Mouse (Mus musculus): Measurements from ENCODE around the gene Naaa. TPM values are rescaled to one million over a fixed set of nuclear protein-coding genes. Genes with fewer than 3 reads are reported as not detected.

The Naaa gene
- polyA plus RNA-seq, 1 experiment from 2014 or later = 4.6 TPM

DNA sequence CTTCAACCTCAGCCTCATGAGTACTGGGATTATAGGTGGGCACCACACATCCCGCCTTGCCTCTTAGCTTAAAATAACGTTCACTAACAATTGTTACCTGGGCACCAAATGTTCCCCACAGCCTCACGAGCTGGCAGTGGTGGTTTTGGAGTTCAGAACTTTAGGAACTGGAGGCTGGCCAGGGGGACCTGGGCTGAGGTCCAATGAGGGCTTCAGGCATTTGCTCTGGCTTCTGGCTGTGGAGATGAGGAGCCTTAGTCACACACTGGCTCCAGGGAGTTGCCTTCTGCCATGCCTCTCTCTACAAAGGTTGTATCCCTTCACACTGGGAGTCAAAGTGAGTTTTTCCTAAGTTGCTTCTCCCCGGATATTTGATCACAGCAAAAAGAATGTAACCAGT is 4.6 kb upstream of the Naaa start:
- H3K9me3 ChIP-seq (ENCODE audit: control insufficient read depth, low read length) = no peaks in the 10 kb centered on the region
- ATAC-seq (ENCODE audit: low FRiP score) (no peak), DNase-seq (ENCODE audit: low spot score, missing footprints) (no peak)
- no peak overlapping the region for H3K4me3 ChIP-seq (ENCODE audit: low read depth, low read length)
- 80% methylated on average over 4 of the region's 4 CpGs for WGBS
- peaks cover 1% of the 10 kb centered on the region; the same call in 1 of the 2 replicates for H3K4me1 ChIP-seq (ENCODE audit: control insufficient read depth, insufficient read depth, low read length)
- no peak overlapping the region for H3K4me2 ChIP-seq
- H3K27me3 ChIP-seq (ENCODE audit: control insufficient read depth, insufficient read depth, low read length) = no peaks in the 10 kb centered on the region
- H3K27ac ChIP-seq (ENCODE audit: low read depth, low read length) = no peak overlapping the region
- H3K36me3 ChIP-seq (ENCODE audit: control insufficient read depth, insufficient read depth, low read length) = no peaks in the 10 kb centered on the region
- no peak overlapping the region for H3K9ac ChIP-seq (ENCODE audit: low read length)

DNA sequence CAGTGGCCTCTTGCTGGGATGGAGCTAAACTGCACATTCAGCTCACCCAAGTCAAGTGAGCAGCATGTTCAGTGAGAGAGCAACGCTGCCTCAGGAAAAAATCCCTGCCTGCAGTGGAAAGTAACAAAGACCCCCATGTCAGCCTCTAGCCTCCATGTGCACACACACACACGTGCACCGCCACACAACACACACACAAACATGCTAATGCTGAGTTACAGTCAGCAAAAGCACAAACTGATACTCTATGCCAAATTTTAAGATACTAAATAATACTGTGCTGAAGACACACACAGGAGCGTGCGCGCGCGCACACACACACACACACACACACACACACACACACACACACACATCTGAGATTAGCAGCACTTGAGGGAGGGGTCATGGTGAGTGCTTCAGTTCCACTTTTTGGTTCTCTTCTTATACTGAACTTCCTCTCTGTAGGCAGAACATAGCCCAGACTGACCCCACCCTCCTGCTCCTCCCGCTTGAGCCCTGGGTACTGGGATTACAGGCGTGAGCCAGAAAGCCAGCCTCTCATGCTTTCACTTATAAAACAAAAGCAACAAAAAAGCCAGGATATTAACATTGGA is 1.1 kb upstream of the Naaa start:
- 83% methylated on average over 10 of the region's 10 CpGs for whole genome bisulfite sequencing
- ATAC-seq (ENCODE audit: low FRiP score) = no peak
- no peak overlapping the region for H3K9ac ChIP-seq (ENCODE audit: low read length)
- H3K27ac ChIP-seq (ENCODE audit: low read depth, low read length) = no peak overlapping the region
- no peaks in the 10 kb centered on the region; the same call in 1 of the 2 replicates for H3K27me3 ChIP-seq (ENCODE audit: control insufficient read depth, insufficient read depth, low read length)
- H3K4me3 ChIP-seq (ENCODE audit: low read depth, low read length) = no peak overlapping the region
- H3K36me3 ChIP-seq (ENCODE audit: control insufficient read depth, insufficient read depth, low read length) = no peaks in the 10 kb centered on the region
- no peak for DNase-seq (ENCODE audit: low spot score, missing footprints)
- peaks cover 3% of the 10 kb centered on the region; the same call in 1 of the 2 replicates for H3K4me1 ChIP-seq (ENCODE audit: control insufficient read depth, insufficient read depth, low read length)
- no peaks in the 10 kb centered on the region for H3K9me3 ChIP-seq (ENCODE audit: control insufficient read depth, low read length)
- H3K4me2 ChIP-seq = no peak overlapping the region

DNA sequence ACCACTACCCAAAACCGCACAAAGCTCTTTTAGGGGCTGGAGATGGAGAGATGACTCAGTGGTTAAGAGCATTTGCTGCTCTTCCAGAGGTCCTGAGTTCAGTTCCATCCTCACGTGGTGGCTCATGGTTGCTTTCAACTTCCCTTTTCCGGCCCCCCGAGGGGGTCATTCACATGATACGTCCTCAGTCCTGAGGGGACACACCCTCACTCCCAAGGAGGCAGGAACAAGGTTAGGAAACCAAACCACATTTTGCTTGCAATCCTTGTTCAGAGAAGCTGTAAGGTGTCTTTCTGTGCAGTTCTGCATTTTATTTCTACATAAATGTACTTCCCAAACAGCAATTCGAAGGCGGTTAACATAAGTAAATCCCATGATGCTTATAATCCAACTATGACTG is 7.5 kb downstream of the Naaa start:
- H3K9ac ChIP-seq (ENCODE audit: low read length) = no peak overlapping the region
- H3K4me1 ChIP-seq (ENCODE audit: control insufficient read depth, insufficient read depth, low read length) = no peaks in the 10 kb centered on the region
- H3K4me3 ChIP-seq (ENCODE audit: low read depth, low read length) = no peak overlapping the region
- 91% methylated on average over 7 of the region's 7 CpGs for WGBS
- no peak for ATAC-seq (ENCODE audit: low FRiP score)
- H3K9me3 ChIP-seq (ENCODE audit: control insufficient read depth, low read length) = no peaks in the 10 kb centered on the region
- H3K27me3 ChIP-seq (ENCODE audit: control insufficient read depth, insufficient read depth, low read length) = no peaks in the 10 kb centered on the region
- no peaks in the 10 kb centered on the region for H3K36me3 ChIP-seq (ENCODE audit: control insufficient read depth, insufficient read depth, low read length)
- no peak for DNase-seq (ENCODE audit: low spot score, missing footprints)
- no peak overlapping the region for H3K4me2 ChIP-seq
- H3K27ac ChIP-seq (ENCODE audit: low read depth, low read length) = no peak overlapping the region

DNA sequence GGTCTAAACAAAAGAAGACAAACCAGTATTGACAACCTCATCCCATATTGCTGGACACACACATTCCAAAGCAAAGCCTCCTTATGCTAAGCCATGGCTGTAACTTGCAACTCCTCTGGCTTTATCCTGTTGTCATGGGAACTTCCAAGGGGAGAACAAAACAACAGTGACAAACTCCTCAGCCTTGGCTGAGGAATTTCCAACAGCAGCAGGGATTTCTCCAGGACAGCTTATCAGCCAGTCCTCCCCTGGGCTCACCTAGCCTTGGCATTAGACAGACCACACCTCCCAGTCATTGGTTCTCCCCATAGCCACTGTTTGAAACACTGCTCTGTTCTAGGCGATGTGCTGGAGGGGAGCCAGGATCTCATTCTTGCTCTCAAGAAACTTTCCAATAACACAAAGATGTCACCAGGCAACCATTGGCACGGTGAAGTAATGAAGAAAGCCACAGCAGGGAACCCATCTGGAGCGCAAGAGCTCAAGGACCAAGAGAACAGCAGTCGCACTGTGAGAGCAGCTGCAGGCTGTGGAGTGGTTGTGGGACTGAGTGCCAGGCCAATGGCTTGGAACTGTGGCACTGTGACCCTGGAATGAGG is 14.1 kb downstream of the Naaa start:
- ATAC-seq (ENCODE audit: low FRiP score) (peak; percentile 84), DNase-seq (ENCODE audit: low spot score, missing footprints) (peak; percentile 91)
- Histone ChIP-seq H3K36me3 (ENCODE audit: control insufficient read depth, insufficient read depth, low read length) (no peaks in the 10 kb centered on the region), H3K27me3 (ENCODE audit: control insufficient read depth, insufficient read depth, low read length) (no peaks in the 10 kb centered on the region), H3K9me3 (ENCODE audit: control insufficient read depth, low read length) (no peaks in the 10 kb centered on the region), H3K4me2 (no peak overlapping the region), H3K27ac (ENCODE audit: low read depth, low read length) (no peak overlapping the region; the same call in 1 of the 2 replicates), H3K4me3 (ENCODE audit: low read depth, low read length) (no peak overlapping the region), H3K9ac (ENCODE audit: low read length) (no peak overlapping the region), H3K4me1 (ENCODE audit: control insufficient read depth, insufficient read depth, low read length) (peaks cover 13% of the 10 kb centered on the region)
- WGBS = 5% methylated on average over 4 of the region's 4 CpGs

DNA sequence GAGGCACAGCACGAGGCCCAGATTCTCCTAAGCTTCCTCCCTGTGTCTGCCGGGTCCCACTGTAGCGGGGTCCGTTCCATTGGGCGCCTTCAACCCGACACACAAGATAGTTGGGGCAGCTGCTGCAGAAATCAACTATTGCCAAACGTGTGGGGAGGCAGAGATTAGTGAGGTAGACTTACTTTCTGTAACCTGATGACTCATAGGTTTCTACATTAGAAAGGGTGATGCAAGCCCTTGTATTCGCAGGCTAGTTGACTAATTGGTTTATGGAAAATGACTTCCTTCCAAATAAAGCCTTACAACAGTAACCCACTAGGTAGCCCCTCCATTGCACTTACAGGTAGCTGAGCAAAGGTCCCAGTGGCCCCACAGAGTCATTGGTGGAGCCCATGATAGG is 15.3 kb downstream of the Naaa start:
- 89% methylated on average over 8 of the region's 8 CpGs for WGBS
- Histone ChIP-seq H3K36me3 (ENCODE audit: control insufficient read depth, insufficient read depth, low read length) (no peaks in the 10 kb centered on the region), H3K9me3 (ENCODE audit: control insufficient read depth, low read length) (no peaks in the 10 kb centered on the region), H3K9ac (ENCODE audit: low read length) (no peak overlapping the region), H3K4me1 (ENCODE audit: control insufficient read depth, insufficient read depth, low read length) (peaks cover 13% of the 10 kb centered on the region), H3K4me3 (ENCODE audit: low read depth, low read length) (no peak overlapping the region), H3K4me2 (no peak overlapping the region), H3K27ac (ENCODE audit: low read depth, low read length) (no peak overlapping the region), H3K27me3 (ENCODE audit: control insufficient read depth, insufficient read depth, low read length) (no peaks in the 10 kb centered on the region)
- DNase-seq (ENCODE audit: low spot score, missing footprints) (no peak), ATAC-seq (ENCODE audit: low FRiP score) (no peak)

DNA sequence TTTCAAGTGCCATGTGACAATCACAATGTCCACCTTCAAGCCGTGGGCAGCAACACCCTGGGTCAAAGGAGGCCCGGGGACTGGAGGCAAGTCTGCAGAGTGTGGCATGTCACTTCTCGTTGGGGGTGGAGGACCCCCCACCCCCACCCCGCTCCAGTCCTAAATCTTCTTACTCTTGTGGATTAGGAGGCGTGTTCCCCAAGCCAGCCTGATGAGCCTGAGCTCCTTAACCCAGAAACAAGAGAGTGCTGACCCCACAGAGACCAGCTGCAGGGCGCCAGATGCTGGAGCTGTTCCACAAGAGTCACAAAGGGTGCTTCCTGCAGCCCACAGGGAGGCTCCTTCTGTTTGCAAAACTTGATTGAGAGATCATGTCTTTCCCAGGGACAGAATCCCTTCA is 21.8 kb downstream of the Naaa start, which contains the start of gene Ppef2:
Ppef2 (minus strand) TSS at position 61 of the 400 bp plus-strand sequence.
- Histone ChIP-seq H3K4me3 (ENCODE audit: low read depth, low read length) (no peak within 1 kb of the TSS), H3K36me3 (ENCODE audit: control insufficient read depth, insufficient read depth, low read length) (no peaks in the 10 kb centered on the region), H3K27ac (ENCODE audit: low read depth, low read length) (no peak within 1 kb of the TSS), H3K27me3 (ENCODE audit: control insufficient read depth, insufficient read depth, low read length) (no peaks in the 10 kb centered on the region), H3K4me2 (no peak within 1 kb of the TSS), H3K9me3 (ENCODE audit: control insufficient read depth, low read length) (no peaks in the 10 kb centered on the region), H3K9ac (ENCODE audit: low read length) (no peak within 1 kb of the TSS), H3K4me1 (ENCODE audit: control insufficient read depth, insufficient read depth, low read length) (peaks cover 12% of the 10 kb centered on the region)
- ATAC-seq (ENCODE audit: low FRiP score) (peak; percentile 56), DNase-seq (ENCODE audit: low spot score, missing footprints) (no peak)
- 7% methylated on average over 6 of the region's 6 CpGs for WGBS

DNA sequence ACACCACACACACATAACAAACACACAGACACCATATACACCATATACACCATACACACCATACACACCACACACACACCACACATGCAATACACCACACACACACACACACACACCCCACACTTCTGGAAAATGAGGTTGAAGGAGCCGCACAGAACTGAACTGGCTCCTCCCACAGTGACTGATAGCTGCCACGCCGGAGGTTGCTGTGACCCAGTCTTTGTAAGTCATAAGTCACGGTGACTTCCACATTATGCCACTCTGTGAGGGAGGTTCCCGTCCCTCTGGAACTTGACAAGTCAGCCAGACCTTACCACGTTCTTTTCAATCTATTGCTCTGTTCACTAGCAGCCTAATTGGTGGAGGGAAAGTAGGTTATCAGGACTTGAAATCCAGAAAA is 23.5 kb downstream of the Naaa start:
- Histone ChIP-seq H3K27ac (ENCODE audit: low read depth, low read length) (no peak overlapping the region), H3K4me3 (ENCODE audit: low read depth, low read length) (no peak overlapping the region), H3K9me3 (ENCODE audit: control insufficient read depth, low read length) (no peaks in the 10 kb centered on the region), H3K4me1 (ENCODE audit: control insufficient read depth, insufficient read depth, low read length) (peaks cover 12% of the 10 kb centered on the region), H3K27me3 (ENCODE audit: control insufficient read depth, insufficient read depth, low read length) (no peaks in the 10 kb centered on the region), H3K4me2 (no peak overlapping the region), H3K36me3 (ENCODE audit: control insufficient read depth, insufficient read depth, low read length) (no peaks in the 10 kb centered on the region), H3K9ac (ENCODE audit: low read length) (no peak overlapping the region)
- ATAC-seq (ENCODE audit: low FRiP score) (no peak), DNase-seq (ENCODE audit: low spot score, missing footprints) (no peak)
- WGBS = 70% methylated on average over 6 of the region's 6 CpGs

DNA sequence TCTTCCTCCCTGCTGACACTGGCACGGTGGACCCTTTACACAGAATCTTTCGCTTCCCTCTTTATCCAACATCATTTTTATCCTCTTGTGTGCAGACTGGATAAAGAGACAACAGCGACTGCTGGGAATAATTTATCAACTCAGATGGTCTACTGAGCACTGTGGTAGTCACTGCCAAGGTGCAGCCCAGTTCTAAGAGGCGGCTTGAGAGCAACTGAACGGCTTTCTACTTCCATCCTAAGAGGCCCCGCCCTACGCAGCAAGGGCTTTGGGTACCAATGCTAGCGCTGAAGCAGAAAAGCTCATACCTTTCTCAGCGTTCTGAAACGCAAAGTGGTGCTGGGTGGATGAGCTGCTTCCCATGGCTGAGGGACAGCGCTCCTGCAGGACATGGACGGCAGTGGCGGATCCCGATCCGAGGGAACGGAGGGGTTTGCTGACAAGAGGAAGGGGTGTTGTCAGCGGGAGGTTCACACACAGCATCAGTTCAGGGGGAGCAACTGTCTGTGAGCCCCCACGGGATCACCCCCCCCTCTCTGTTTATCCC is 25.1 kb downstream of the Naaa start:
- WGBS = 17% methylated on average over 18 of the region's 18 CpGs
- ATAC-seq (ENCODE audit: low FRiP score) (peak; percentile 63; the same call in 1 of the 2 replicates), DNase-seq (ENCODE audit: low spot score, missing footprints) (peak; percentile 86)
- H3K4me3 ChIP-seq (ENCODE audit: low read depth, low read length) = no peak overlapping the region
- peaks cover 12% of the 10 kb centered on the region for H3K4me1 ChIP-seq (ENCODE audit: control insufficient read depth, insufficient read depth, low read length)
- H3K27me3 ChIP-seq (ENCODE audit: control insufficient read depth, insufficient read depth, low read length) = no peaks in the 10 kb centered on the region
- H3K4me2 ChIP-seq = peak overlapping the region; percentile 18
- no peak overlapping the region for H3K27ac ChIP-seq (ENCODE audit: low read depth, low read length)
- no peaks in the 10 kb centered on the region for H3K9me3 ChIP-seq (ENCODE audit: control insufficient read depth, low read length)
- no peak overlapping the region for H3K9ac ChIP-seq (ENCODE audit: low read length)
- no peaks in the 10 kb centered on the region for H3K36me3 ChIP-seq (ENCODE audit: control insufficient read depth, insufficient read depth, low read length)

DNA sequence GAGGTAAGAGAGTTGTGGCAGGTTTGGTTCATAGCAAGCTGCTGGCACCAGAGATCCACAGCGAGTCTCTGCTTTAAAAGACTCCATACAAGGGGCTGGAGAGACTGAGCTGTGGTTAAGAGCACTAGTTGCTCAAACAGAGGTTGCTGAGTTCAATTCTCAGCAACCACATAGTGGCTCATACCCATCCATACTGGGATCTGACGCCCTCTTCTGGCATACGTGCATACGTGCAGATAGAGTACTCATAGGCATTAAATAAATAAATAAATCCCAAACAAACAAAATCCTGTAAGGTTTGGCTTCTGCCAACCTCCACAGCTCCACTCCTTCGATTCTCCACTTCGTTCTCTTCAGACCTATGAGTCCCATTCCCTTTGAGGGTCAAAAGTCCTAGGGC is 25.9 kb downstream of the Naaa start:
- Histone ChIP-seq H3K9ac (ENCODE audit: low read length) (no peak overlapping the region), H3K4me1 (ENCODE audit: control insufficient read depth, insufficient read depth, low read length) (peaks cover 12% of the 10 kb centered on the region), H3K4me3 (ENCODE audit: low read depth, low read length) (no peak overlapping the region), H3K36me3 (ENCODE audit: control insufficient read depth, insufficient read depth, low read length) (no peaks in the 10 kb centered on the region), H3K27ac (ENCODE audit: low read depth, low read length) (no peak overlapping the region), H3K4me2 (no peak overlapping the region), H3K9me3 (ENCODE audit: control insufficient read depth, low read length) (no peaks in the 10 kb centered on the region), H3K27me3 (ENCODE audit: control insufficient read depth, insufficient read depth, low read length) (no peaks in the 10 kb centered on the region)
- no peak for DNase-seq (ENCODE audit: low spot score, missing footprints)
- WGBS = 91% methylated on average over 6 of the region's 6 CpGs
- ATAC-seq (ENCODE audit: low FRiP score) = no peak

Data from midbrain, embryonic 11.5 days (tissue).